Mouse (Mus musculus) heart, adult 18-20 months (tissue): ENCODE measurements at regions not wholly inside any gene's neighbourhood (a gene's known extent, or its start where the extent isn't known, plus 50 kb on each side); places are given as distances from the start of the nearest gene placed in this dataset.
A peak's percentile ranks its signal among the peaks of the same experiment; 100 is the strongest.

Experiments used
- DNase-seq, 2 experiments: peaks; one replicate each; pipeline ENCODE4 v3.0.0; 2021 to 2022; ENCODE audit warnings: mixed read lengths in 1 of 2

DNA sequence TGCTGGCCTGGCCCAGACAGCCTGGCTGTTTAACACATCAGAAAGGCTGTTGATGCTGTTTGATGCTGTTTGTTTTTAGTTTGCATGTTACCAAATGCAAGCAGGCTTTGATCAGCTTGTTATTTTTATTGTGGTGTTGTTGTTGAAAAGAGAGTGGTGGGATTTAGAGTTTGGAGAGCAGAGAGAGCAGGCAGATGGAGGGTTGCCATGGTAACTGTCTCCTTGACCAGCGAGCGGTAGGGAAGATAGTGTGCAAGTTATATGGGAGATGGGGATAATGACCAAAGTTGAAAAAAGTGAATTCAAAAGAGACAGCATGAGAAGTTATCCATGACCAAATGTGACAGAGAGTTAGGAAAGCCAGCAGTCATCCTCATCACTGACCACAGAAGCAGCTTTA lies 83.3 kb downstream of the Cmc2 start:
- DNase-seq = no peak

DNA sequence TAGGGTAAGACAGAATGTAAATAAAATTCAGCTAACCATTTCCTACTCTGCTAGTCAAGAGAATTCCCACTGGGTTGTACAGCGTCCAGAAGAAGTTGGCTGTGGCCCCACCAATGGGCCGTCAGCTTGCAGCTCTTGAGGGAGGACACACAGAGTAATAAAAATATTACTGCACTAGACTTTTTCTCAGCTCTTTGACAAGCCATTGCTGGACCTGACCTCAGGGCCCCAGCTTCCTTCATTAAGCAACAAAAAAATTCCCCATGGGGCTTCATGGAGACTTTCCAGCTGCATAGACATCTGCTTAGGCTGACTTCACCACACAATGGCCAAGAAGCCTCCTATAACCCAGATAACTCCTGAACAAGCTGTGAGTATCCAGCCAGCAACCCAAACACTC lies 89.1 kb downstream of the Cmc2 start:
- peak; percentile 85 to 92 for DNase-seq

DNA sequence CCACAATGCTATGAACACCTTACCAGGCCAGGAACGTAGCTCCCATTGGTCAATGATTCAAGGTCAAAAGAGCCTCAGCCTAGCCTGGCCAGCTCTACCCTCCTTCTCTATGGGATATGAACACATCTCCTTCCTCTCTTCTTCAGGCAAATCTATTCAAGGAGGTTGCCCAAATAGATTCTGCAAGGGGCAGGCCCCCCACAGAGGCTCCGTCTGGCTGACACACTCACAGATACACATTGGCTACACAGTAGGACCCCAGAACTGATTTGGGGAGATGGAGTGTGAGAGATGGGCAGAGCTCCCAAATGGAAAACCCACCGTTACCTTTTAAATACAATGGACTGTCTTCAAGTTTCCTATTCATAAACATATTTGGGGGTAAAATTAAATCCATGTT lies 91.6 kb downstream of the Cmc2 start:
- no peak for DNase-seq

DNA sequence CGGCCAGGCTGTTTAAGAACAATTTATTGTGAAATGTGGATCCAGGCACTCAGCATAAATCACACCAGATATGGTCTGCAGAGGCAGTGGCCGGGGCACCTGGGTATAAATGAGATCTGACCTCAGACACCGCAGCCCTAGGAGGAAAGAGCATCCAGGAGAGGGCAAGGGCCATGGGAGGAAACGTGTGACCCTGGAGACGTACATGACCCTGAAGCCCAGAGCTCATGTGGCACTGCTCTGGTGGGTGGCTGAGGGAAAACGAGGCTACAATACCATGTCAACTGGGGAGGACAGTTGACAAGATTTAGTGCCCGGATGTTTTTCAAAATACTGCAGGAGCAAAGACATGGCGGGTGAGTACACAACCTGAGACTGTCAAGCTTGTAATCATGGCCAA lies 93.0 kb downstream of the Cmc2 start:
- DNase-seq = no peak

DNA sequence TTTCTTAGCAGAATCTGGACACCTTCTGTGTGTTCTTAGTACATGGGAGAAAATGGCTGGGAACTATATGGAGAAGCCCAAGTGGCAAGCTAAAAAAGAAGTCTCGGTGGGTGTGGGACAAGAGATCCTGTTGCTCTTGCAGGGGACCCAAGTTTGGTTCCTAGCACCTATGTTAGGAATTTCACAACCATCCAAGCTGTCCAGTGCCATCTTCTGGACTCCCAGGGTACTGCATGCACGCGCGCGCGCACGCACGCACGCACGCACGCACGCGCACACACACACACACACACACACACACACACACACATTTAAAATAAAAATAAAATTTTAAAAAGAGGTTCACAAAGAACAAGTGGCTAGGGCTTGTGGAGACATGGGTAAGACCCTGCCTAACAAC lies 94.1 kb downstream of the Cmc2 start:
- DNase-seq = no peak

DNA sequence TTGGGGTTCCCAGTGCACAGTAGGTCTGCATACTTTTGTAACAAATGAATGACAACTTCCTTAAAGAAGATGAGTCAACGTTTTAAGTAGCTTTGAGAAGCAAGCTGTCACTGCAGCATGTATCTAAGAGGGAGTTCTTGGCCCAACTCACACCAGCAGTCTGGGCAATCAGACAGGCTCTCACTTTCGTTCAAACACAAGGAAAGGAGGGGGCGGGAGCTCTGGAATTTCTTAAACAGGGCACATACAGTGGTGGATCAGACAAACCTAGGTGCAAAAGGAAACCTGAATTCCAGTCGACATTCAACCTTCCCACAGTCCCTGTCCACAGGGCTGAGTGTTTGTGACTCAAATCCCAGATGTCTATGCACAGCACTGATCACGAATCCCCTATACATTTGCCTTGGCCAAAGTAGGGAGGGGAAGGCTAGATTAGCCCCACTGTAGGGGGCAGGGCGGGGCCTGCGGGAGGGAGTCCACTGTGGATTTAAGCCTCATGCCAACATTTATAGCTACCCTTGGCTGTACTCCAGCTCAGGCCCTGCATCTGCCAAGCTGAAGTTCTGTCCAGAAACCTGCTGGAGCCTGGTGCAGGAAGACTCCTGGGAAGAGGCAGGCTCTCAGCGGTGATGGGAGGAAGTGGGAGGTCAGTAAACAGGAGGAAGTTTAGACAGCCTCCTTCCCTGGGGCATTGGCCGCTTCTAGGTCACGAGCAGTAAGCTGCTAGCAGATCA lies 81.5 kb upstream of the Cdyl2 start:
- peak; percentile 78 to 89 for DNase-seq

DNA sequence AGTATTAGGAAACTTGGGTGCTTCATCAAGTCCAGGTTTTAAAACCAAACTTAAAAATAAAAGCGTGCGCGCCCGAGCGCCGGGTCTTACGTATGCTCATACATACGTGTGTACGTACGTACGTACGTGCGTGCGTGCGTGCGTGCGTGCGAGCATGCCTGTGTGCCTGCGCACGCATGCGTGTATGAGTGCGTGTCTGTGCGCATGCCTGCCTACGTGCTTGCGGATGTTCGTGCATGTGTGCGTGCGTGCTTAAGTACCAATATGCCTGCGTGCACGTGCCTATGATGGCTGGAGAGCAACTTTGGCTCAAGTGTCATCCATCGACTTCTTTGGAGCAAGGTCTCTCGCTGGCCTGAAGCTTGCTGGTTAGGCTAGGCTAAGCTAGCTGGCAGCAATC lies 68.5 kb upstream of the Cdyl2 start:
- DNase-seq = no peak

DNA sequence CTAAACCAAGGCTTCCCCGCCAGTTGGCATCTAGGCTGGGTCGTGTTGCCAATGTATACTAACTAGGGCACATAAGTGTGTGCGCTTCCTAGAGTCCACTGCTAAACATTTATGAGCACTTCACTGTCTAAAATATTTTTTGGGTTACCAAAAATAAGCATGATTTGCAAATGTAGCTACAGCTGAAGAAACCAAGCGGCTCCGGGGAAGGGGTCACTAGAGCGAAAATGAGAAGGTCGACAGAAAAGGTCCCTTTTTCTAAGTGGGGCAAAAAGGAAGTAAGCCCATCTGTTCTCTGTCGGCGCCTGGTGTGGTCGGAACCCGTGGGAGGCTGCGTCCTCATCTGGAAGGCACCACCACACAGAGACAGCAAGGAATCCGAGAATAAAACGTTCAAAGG lies 67.8 kb upstream of the Cdyl2 start:
- DNase-seq = no peak

DNA sequence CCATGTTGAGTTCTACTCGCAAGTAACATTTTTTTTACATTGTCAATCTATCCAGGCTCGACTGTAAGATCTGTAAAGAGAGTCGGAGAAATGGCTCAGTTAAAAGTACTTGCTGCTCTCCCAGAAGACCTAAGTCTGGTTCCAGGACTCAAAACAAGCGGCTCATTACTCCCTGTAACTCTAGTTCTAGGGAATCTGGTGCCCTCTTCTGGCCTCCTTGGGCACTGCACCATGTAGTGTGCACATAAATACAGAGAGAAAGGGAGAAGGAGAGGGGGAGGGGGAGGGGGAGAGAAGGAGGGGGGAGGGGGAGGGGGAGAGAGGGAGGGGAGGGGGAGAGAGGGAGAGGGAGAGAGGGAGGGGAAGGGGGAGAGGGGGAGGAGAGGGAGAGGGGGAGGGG lies 66.2 kb upstream of the Cdyl2 start:
- no peak for DNase-seq

DNA sequence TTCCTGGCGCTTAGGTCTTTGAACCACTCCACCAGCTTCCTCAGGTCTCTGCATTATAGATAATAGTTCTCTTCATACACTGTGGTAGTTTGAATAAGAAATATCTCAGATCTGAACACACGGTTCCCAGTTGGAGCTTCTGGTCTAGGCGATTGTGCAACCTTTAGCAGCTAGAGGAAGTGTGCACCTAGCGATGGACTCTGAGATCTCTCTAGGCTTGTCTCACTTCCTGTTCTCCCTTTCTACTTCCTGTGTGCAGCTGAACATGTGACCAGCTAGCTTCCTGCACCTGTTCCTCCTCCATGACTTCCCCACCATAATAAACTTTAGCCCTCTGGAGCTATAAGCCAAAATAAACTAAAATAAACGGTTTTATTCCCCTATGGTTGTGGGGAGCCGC lies 62.9 kb upstream of the Cdyl2 start:
- no peak for DNase-seq

DNA sequence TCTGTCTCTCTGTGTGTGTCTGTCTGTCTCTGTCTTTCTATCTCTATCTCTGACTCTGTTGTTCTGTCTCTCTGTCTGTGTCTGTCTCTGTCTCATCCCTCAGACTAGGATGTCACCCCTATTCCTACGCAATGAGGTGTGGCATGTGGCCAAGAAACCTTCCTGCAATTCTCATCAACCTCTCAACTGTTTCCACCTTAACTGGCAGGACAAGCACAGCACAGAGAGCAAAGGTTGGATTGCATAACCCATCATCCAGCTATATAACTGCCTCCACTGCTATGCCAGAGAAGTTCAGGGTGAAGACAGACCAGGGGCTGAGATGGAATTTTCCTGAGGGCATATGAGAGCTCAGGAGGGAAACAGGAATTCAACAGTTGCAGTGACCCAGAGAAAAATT lies 60.3 kb upstream of the Cdyl2 start:
- DNase-seq = no peak

DNA sequence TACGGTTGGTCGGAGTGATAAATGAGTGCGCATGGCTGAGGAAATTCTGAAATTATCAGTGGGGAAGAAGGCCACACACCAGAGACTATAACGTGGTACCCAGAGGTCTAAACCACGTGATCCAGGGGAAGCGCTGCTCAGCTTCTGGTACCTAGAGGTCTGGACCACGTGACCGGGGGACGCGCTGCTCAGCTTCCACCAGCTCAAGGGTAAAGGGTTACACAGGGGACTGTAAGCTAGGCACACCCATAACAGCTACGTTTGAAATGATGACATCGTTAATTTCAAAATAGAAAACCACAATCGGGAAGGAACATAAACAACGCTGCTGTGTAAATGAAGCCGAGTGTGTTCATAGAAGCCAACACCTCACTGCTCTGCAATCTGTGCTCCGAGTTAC lies 57.5 kb upstream of the Cdyl2 start:
- no peak for DNase-seq
